Mouse (Mus musculus) midbrain, postnatal 0 days (tissue): ENCODE measurements around the gene Wfs1. TPM values are rescaled to one million over a fixed set of nuclear protein-coding genes. Genes with fewer than 3 reads are reported as not detected.

Experiments used
- ATAC-seq: fragments of 200-750 bp; cut with Nextera tagmentation; 2 replicates; pipeline ENCODE4 v1.8.0; 2017; ENCODE audit warnings: moderate number of reproducible peaks, mild to moderate bottlenecking, moderate TSS enrichment, moderate library complexity; ENCODE audit not compliant: low FRiP score
- DNase-seq: peaks from one replicate; pipeline ENCODE4 v3.0.0-alpha.2; 2015; ENCODE audit warnings: low spot score
- H3K27ac ChIP-seq: fragments of 300-500 bp; sonication (generic); 2 replicates; pipeline ENCODE4 v1.5.1; 2014; ENCODE audit warnings: low read depth, mild to moderate bottlenecking, low read length, mixed read lengths
- H3K27me3 ChIP-seq: fragments of 300-500 bp; sonication (generic); 2 replicates; pipeline ENCODE4 v1.6.1; 2014; ENCODE audit warnings: low read length, control low read depth, mixed read lengths; ENCODE audit not compliant: insufficient read depth
- H3K36me3 ChIP-seq: fragments of 300-500 bp; sonication (generic); 2 replicates; pipeline ENCODE4 v1.6.1; 2014; ENCODE audit warnings: low read length, control low read depth, mixed read lengths; ENCODE audit not compliant: insufficient read depth
- H3K4me1 ChIP-seq: fragments of 300-500 bp; sonication (generic); 2 replicates; pipeline ENCODE4 v1.6.1; 2014; ENCODE audit warnings: mild to moderate bottlenecking, control low read depth, antibody characterized with exemption, low read length, mixed read lengths; ENCODE audit not compliant: insufficient read depth
- H3K4me2 ChIP-seq: fragments of 300-500 bp; sonication (generic); 2 replicates; pipeline ENCODE4 v1.6.1; 2014; ENCODE audit warnings: low read depth, mild to moderate bottlenecking, low read length, mixed read lengths; ENCODE audit not compliant: poor library complexity, severe bottlenecking
- H3K4me3 ChIP-seq: fragments of 300-500 bp; sonication (generic); 2 replicates; pipeline ENCODE4 v1.5.1; 2014; ENCODE audit warnings: low read depth, mild to moderate bottlenecking, low read length, moderate library complexity
- H3K9ac ChIP-seq: fragments of 300-500 bp; sonication (generic); replicated peaks from 2 replicates; pipeline ENCODE4 v1.6.1; 2014; ENCODE audit warnings: mild to moderate bottlenecking, low read length, moderate library complexity, mixed read lengths; ENCODE audit not compliant: poor library complexity, severe bottlenecking
- H3K9me3 ChIP-seq: fragments of 300-500 bp; sonication (generic); 2 replicates; pipeline ENCODE4 v1.6.1; 2016; ENCODE audit warnings: low read length, control low read depth
- CTCF ChIP-seq: IDR thresholded peaks from 2 replicates; pipeline ENCODE4 v1.5.1; 2016; ENCODE audit warnings: antibody characterized with exemption, mild to moderate bottlenecking
- WGBS: fragments of 180-500 bp; shearing (Covaris S2); extraction: QIAGEN DNeasy Blood & Tissue Kit; methylation state at CpG from one replicate; pipeline ENCODE4 v1.1.7; 2014; 5-methylcytosine and 5-hydroxymethylcytosine counted together
- polyA plus RNA-seq: library from polyadenylated mRNA; unstranded; fragments of >200 nt; fragmentation: Nextera tagmentation; extraction: Ambion mirVana; gene quantifications from 2 replicates; pipeline ENCODE4 v1.2.1, GENCODE M21; 2015
- total RNA-seq: library from RNA; depleted of rRNA; stranded (reverse); fragments of >200 nt; gene quantifications from 2 replicates; pipeline ENCODE4 v1.2.3, GENCODE M21; 2014; rRNA removed

Gene Wfs1
- total RNA-seq, result 11.3 and 14.0 TPM in 2 replicates
- polyA plus RNA-seq, result 11.9 and 12.8 TPM in 2 replicates

DNA sequence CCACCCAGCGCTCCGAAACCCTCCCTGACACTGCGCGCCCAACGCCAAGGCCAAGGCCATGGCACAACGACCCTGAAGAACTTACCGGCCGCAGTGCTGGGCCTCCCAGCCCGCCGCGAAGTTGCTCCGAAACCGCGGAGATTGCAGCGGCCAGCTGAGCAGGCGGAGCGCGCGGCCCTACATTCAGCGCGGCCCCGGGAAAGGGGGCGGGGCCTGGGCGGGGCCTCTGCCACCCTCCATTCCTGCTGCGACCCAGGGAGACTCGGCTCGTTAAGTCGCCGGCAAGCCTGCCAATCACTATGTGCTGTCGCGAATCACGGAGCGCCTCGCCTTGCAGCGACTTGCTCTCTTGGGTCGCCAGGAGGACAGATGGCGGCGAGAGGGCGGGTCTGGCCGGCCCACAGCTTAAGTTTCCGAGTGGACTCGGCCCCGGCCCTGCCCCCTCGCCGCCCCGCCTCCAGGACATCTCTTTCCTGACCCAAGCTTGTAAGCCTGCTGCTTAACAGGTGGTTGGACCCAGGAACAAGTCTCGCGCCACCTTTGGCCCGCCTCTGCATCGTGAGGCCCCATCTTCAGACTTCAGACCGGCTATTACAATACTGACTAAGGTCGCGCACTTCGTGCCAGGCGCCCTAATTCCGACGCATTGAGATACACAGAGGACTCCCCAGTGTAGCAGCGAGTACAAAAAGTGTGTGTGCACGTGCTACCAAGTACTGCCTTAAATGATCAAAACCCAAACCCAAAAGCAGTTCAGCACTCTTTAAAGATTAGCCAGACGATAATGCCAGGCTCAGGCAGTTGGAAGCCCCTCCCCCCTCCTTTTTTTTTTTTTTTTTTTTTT is at the start of gene Wfs1:
Wfs1 (minus strand) TSS at position 425 of the 844 bp plus-strand sequence.
- peak; percentile 99 for ATAC-seq
- no peaks in the 10 kb centered on the region for H3K27me3 ChIP-seq
- H3K36me3 ChIP-seq, result no peaks in the 10 kb centered on the region
- peak within 1 kb of the TSS; percentile 54 for H3K9ac ChIP-seq
- peak; percentile 37; the same call in 1 of the 2 replicates for TF ChIP-seq CTCF
- WGBS, result 1% methylated on average over 60 of the region's 60 CpGs
- no peaks in the 10 kb centered on the region for H3K4me1 ChIP-seq
- H3K9me3 ChIP-seq, result no peaks in the 10 kb centered on the region
- H3K27ac ChIP-seq, result no peak within 1 kb of the TSS
- H3K4me2 ChIP-seq, result peak within 1 kb of the TSS; percentile 99
- peak within 1 kb of the TSS; percentile 59 for H3K4me3 ChIP-seq
- DNase-seq, result peak; percentile 98

GRCm38 (mm10) chr5:37036884-37037283 is 47.9 kb upstream of the Wfs1 start:
- ATAC-seq, result no peak
- no peak for TF ChIP-seq CTCF

DNA sequence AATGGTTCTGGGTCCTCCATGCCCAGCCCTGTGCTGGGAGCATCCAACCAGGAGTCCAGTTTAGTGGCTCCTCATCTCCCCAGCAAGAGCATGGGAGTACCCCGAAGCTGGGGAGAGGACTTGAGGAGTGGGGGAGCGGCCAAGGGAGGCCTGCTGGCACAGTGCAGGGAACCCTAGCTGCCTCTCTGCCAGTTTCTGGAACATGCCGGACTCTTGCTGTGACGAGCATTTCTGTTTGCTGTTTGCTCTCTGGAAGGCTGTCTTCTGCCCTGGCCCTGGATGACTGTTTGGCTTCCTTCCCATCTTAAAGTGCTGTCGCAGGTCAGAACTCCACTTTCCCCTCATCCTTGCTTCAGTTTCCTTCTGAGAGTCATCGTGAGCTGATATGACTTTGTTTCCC is 46.9 kb upstream of the Wfs1 start:
- peak; percentile 26 for DNase-seq
- no peaks in the 10 kb centered on the region for H3K27me3 ChIP-seq
- no peak overlapping the region for H3K4me2 ChIP-seq
- no peak for ATAC-seq
- no peaks in the 10 kb centered on the region for H3K4me1 ChIP-seq
- 75% methylated on average over 6 of the region's 6 CpGs for WGBS
- H3K36me3 ChIP-seq, result no peaks in the 10 kb centered on the region
- no peak for TF ChIP-seq CTCF
- H3K9me3 ChIP-seq, result no peaks in the 10 kb centered on the region
- H3K27ac ChIP-seq, result no peak overlapping the region
- H3K4me3 ChIP-seq, result no peak overlapping the region
- no peak overlapping the region for H3K9ac ChIP-seq

More at GRCm38 (mm10) chr5:37036884-37037283, 47.9 kb upstream of the Wfs1 start:
- Histone ChIP-seq H3K4me1 (0 out of 2 replicates have a peak, but pooled peaks cover 2% of the 10 kb centered on the region), H3K9me3 (no peaks in the 10 kb centered on the region), H3K27me3 (no peaks in the 10 kb centered on the region), H3K9ac (no peak overlapping the region), H3K36me3 (no peaks in the 10 kb centered on the region), H3K4me2 (no peak overlapping the region), H3K27ac (no peak overlapping the region), H3K4me3 (no peak overlapping the region)
- WGBS, result 76% methylated on average over 3 of the region's 3 CpGs
- DNase-seq, result no peak

- ATAC-seq (peak; percentile 68), DNase-seq (peak; percentile 75)
- Histone ChIP-seq H3K4me1 (no peaks in the 10 kb centered on the region; the same call in 1 of the 2 replicates), H3K27me3 (no peaks in the 10 kb centered on the region), H3K36me3 (no peaks in the 10 kb centered on the region), H3K9me3 (no peaks in the 10 kb centered on the region), H3K4me3 (no peak overlapping the region), H3K9ac (no peak overlapping the region), H3K4me2 (no peak overlapping the region), H3K27ac (no peak overlapping the region)
- 68% methylated on average over 6 of the region's 6 CpGs for WGBS
- no peak for TF ChIP-seq CTCF
Observed at GRCm38 (mm10) chr5:37035192-37035591, 46.2 kb upstream of the Wfs1 start.

- no peaks in the 10 kb centered on the region for H3K9me3 ChIP-seq
- 0 out of 2 replicates have a peak, but pooled peaks cover 5% of the 10 kb centered on the region for H3K27me3 ChIP-seq
- no peaks in the 10 kb centered on the region; the same call in 1 of the 2 replicates for H3K4me1 ChIP-seq
- peak overlapping the region; percentile 70; the same call in 1 of the 2 replicates for H3K4me2 ChIP-seq
- WGBS, result 50% methylated on average over 9 of the region's 9 CpGs
- no peak overlapping the region for H3K4me3 ChIP-seq
- no peak for DNase-seq
- no peak for ATAC-seq
- H3K9ac ChIP-seq, result no peak overlapping the region
- no peak overlapping the region for H3K27ac ChIP-seq
- no peaks in the 10 kb centered on the region for H3K36me3 ChIP-seq
- no peak for TF ChIP-seq CTCF
Observed at GRCm38 (mm10) chr5:37030753-37031152, 41.7 kb upstream of the Wfs1 start.
